Mouse (Mus musculus): Measurements from ENCODE around the gene Tfrc. TPM values are rescaled to one million over a fixed set of nuclear protein-coding genes. Genes with fewer than 3 reads are reported as not detected.

Tfrc gene
- polyA plus RNA-seq, 1 experiment from 2014 or later = 23.7 TPM

DNA sequence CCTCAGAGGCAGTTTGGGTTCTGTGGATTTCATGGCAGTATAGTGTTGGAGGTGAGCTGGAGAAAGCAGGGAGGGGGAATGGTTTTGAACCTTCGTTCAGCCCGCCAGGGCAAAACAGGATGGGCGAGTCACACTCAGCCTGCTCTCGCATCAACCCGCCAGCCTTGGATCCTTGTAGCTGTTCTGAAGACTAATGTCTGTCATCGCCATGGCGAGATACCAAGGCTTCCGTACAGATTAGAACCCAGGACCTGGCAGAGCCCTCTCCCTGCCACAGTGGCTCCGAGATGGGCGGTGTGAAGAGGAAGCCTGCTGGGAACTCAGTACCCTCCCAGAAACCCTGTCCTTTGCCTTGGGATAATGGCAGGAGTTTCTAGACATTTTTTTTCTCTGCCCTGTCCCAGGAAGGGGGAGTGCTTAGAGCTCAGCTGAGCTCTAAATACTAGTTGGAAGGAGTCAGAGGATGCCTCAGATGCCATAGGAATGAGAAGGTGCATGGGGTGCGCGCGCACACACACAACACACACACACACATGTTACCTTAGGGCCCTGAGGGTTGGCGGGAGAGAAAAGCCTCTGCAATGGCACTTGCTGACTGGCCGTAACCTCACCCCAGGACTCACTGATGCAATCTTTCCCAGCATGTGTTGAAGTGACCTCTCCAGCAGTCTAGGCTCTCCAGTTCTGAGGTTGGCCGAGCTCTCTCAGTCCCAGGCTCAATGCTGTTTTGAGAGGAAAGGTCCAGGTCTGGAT lies 49.0 kb downstream of the Tfrc start:
- peak overlapping the region; percentile 28; the same call in 1 of the 2 replicates for H3K27ac ChIP-seq (ENCODE audit: low read depth, low read length)
- H3K4me2 ChIP-seq (replicated peaks; ENCODE audit: low read depth) = no peak overlapping the region
- 88% methylated on average over 16 of the region's 16 CpGs for WGBS
- ATAC-seq = no peak
- H3K9me3 ChIP-seq (ENCODE audit: control insufficient read depth) = no peaks in the 10 kb centered on the region
- H3K4me3 ChIP-seq (ENCODE audit: low read depth, low read length) = no peak overlapping the region
- H3K4me1 ChIP-seq (replicated peaks; ENCODE audit: control insufficient read depth, insufficient read depth, low read length) = peaks cover 10% of the 10 kb centered on the region
- H3K9ac ChIP-seq (ENCODE audit: low read depth, low read length) = no peak overlapping the region
- H3K27me3 ChIP-seq (replicated peaks; ENCODE audit: control insufficient read depth, insufficient read depth, low read length) = no peaks in the 10 kb centered on the region
- H3K36me3 ChIP-seq (ENCODE audit: control insufficient read depth, insufficient read depth) = no peaks in the 10 kb centered on the region
- TF ChIP-seq CTCF (IDR thresholded peaks at IDR 0.05; ENCODE audit: low read depth) = no peak

- H3K27ac ChIP-seq (ENCODE audit: low read depth, low read length) = no peak overlapping the region
- no peak for ATAC-seq
- H3K4me3 ChIP-seq (ENCODE audit: low read depth, low read length) = no peak overlapping the region
- TF ChIP-seq CTCF (IDR thresholded peaks at IDR 0.05; ENCODE audit: low read depth) = no peak
- 24% methylated on average over 6 of the region's 21 CpGs for WGBS
- no peak overlapping the region for H3K9ac ChIP-seq (ENCODE audit: low read depth, low read length)
- H3K36me3 ChIP-seq (ENCODE audit: control insufficient read depth, insufficient read depth) = no peaks in the 10 kb centered on the region
- H3K9me3 ChIP-seq (ENCODE audit: control insufficient read depth) = no peaks in the 10 kb centered on the region
- H3K4me1 ChIP-seq (replicated peaks; ENCODE audit: control insufficient read depth, insufficient read depth, low read length) = peaks cover 10% of the 10 kb centered on the region
- peak overlapping the region; percentile 56 for H3K4me2 ChIP-seq (replicated peaks; ENCODE audit: low read depth)
- H3K27me3 ChIP-seq (replicated peaks; ENCODE audit: control insufficient read depth, insufficient read depth, low read length) = no peaks in the 10 kb centered on the region
Observed at GRCm38 (mm10) chr16:32658743-32659171, 50.0 kb downstream of the Tfrc start.

DNA sequence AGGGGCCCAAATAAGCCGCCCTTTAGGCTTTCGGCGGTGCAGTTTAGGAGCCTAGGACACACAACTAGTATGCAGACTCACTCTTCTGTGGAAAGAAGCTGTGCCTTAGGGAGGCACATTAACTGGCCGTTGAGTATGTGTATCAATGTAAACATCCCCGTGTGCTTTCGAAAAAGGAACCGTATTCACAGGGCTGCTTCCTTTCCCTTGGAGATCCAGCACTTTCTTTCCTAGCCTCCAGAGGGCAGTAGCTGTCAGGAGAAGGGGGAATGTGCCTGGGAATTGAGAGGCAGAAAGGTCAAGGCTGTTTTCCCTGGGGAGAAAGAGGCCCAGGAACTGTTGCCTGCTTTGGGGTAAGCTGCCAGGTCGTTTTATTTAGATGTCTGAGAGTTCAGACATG lies 50.7 kb downstream of the Tfrc start:
- peak; percentile 97 for TF ChIP-seq CTCF (IDR thresholded peaks at IDR 0.05; ENCODE audit: low read depth)
- H3K4me3 ChIP-seq (ENCODE audit: low read depth, low read length) = peak overlapping the region; percentile 14; the same call in 1 of the 2 replicates
- peak overlapping the region; percentile 56 for H3K4me2 ChIP-seq (replicated peaks; ENCODE audit: low read depth)
- H3K9ac ChIP-seq (ENCODE audit: low read depth, low read length) = no peak overlapping the region
- H3K9me3 ChIP-seq (ENCODE audit: control insufficient read depth) = no peaks in the 10 kb centered on the region
- H3K36me3 ChIP-seq (ENCODE audit: control insufficient read depth, insufficient read depth) = no peaks in the 10 kb centered on the region
- ATAC-seq = peak; percentile 25; the same call in 1 of the 2 replicates
- H3K27me3 ChIP-seq (replicated peaks; ENCODE audit: control insufficient read depth, insufficient read depth, low read length) = no peaks in the 10 kb centered on the region
- WGBS = 13% methylated on average over 8 of the region's 8 CpGs
- H3K4me1 ChIP-seq (replicated peaks; ENCODE audit: control insufficient read depth, insufficient read depth, low read length) = peaks cover 10% of the 10 kb centered on the region
- H3K27ac ChIP-seq (ENCODE audit: low read depth, low read length) = no peak overlapping the region; the same call in 1 of the 2 replicates

DNA sequence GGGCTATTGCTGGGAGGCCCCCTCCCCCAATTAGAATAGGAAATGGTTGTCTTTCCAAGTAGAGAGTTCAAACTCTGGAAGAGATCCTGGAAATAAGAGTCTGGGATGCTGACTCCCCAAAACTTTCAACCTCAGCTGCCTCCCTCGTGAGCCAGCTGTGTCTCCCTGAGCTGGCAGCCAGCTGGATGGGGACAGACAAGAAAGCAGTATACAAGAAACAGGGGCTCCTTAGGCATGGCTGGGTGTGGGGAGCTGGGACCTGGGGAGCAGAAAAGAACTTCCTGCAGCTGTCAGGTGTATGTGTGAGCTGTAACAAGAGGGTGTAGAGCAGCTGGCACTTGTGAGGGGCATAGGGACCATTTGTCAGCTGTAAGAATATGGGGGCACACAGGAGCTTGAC lies 51.4 kb downstream of the Tfrc start:
- Histone ChIP-seq H3K27ac (ENCODE audit: low read depth, low read length) (peak overlapping the region; percentile 41; the same call in 1 of the 2 replicates), H3K9ac (ENCODE audit: low read depth, low read length) (no peak overlapping the region), H3K4me3 (ENCODE audit: low read depth, low read length) (no peak overlapping the region), H3K4me2 (replicated peaks; ENCODE audit: low read depth) (no peak overlapping the region), H3K4me1 (replicated peaks; ENCODE audit: control insufficient read depth, insufficient read depth, low read length) (peaks cover 10% of the 10 kb centered on the region), H3K27me3 (replicated peaks; ENCODE audit: control insufficient read depth, insufficient read depth, low read length) (no peaks in the 10 kb centered on the region), H3K36me3 (ENCODE audit: control insufficient read depth, insufficient read depth) (no peaks in the 10 kb centered on the region), H3K9me3 (ENCODE audit: control insufficient read depth) (no peaks in the 10 kb centered on the region)
- WGBS = 25% methylated on average over 1 of the region's 1 CpGs
- no peak for ATAC-seq
- no peak for TF ChIP-seq CTCF (IDR thresholded peaks at IDR 0.05; ENCODE audit: low read depth)

GRCm38 (mm10) chr16:32660557-32661321 lies 52.0 kb downstream of the Tfrc start:
- Histone ChIP-seq H3K27ac (ENCODE audit: low read depth, low read length) (peak overlapping the region; percentile 64; the same call in 1 of the 2 replicates), H3K9me3 (ENCODE audit: control insufficient read depth) (no peaks in the 10 kb centered on the region), H3K4me1 (replicated peaks; ENCODE audit: control insufficient read depth, insufficient read depth, low read length) (peaks cover 10% of the 10 kb centered on the region), H3K4me2 (replicated peaks; ENCODE audit: low read depth) (peak overlapping the region; percentile 43), H3K27me3 (replicated peaks; ENCODE audit: control insufficient read depth, insufficient read depth, low read length) (no peaks in the 10 kb centered on the region), H3K4me3 (ENCODE audit: low read depth, low read length) (0 out of 2 replicates have a peak overlapping the region, but pooled peaks have one; percentile 14), H3K9ac (ENCODE audit: low read depth, low read length) (peak overlapping the region; percentile 26; the same call in 1 of the 2 replicates), H3K36me3 (ENCODE audit: control insufficient read depth, insufficient read depth) (no peaks in the 10 kb centered on the region)
- WGBS = 44% methylated on average over 10 of the region's 10 CpGs
- ATAC-seq = no peak
- TF ChIP-seq CTCF (IDR thresholded peaks at IDR 0.05; ENCODE audit: low read depth) = no peak

- Histone ChIP-seq H3K9ac (ENCODE audit: low read depth, low read length) (peak overlapping the region; percentile 26; the same call in 1 of the 2 replicates), H3K4me1 (replicated peaks; ENCODE audit: control insufficient read depth, insufficient read depth, low read length) (peaks cover 16% of the 10 kb centered on the region), H3K36me3 (ENCODE audit: control insufficient read depth, insufficient read depth) (no peaks in the 10 kb centered on the region), H3K27ac (ENCODE audit: low read depth, low read length) (peak overlapping the region; percentile 64), H3K4me2 (replicated peaks; ENCODE audit: low read depth) (peak overlapping the region; percentile 43), H3K4me3 (ENCODE audit: low read depth, low read length) (peak overlapping the region; percentile 14; the same call in 1 of the 2 replicates), H3K27me3 (replicated peaks; ENCODE audit: control insufficient read depth, insufficient read depth, low read length) (no peaks in the 10 kb centered on the region), H3K9me3 (ENCODE audit: control insufficient read depth) (no peaks in the 10 kb centered on the region)
- no peak for ATAC-seq
- TF ChIP-seq CTCF (IDR thresholded peaks at IDR 0.05; ENCODE audit: low read depth) = no peak
- 55% methylated on average over 9 of the region's 10 CpGs for WGBS
Observed at GRCm38 (mm10) chr16:32661493-32661921, 52.8 kb downstream of the Tfrc start.
